Mouse (Mus musculus) fibroblast of lung, adult 2 months (primary cell): ENCODE measurements around the gene Grik3.

Source experiments
- DNase-seq: peaks from one replicate; pipeline ENCODE4 v3.0.0-alpha.2; 2011; ENCODE audit warnings: low read depth

Gene Grik3

DNA sequence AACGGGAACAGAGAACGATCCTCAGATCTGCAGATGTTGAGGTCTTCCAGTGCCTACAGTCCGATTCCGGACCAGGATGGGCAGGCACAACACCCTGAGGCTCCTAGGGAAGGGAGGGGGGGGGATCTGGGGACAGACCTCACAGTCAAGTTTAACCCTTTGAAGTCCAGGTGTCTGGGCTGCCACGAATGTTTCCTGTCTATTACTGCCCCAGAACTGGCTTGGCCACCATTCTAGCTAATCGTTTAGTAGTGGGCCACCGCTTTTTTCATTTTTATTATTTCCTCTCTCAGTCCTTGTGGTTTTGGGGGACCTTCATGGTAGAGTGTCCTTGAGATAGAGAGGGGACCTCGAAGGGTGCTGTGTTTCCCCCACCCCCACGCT lies 1.6 kb downstream of the Grik3 start:
- DNase-seq: no peak

DNA sequence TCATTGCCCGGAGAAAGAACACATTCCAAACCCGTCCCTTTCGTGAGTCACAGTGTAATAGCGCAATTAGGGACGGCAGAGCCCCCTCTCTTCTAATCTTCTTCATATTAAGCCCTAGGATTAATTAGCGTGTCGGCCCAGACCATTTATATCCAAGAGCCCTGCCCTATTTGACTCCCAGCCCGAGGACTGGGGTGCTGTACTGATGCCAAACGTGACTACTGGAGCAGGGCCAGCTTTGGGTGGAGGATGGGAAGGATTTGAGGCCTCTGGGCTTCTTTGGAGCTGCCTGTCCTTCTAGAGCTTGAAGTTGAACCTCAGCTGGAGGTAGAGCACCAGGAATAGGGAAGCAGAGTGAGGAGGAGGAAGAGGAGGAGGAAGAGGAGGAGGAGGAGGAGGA lies 2.2 kb downstream of the Grik3 start:
- DNase-seq: no peak

DNA sequence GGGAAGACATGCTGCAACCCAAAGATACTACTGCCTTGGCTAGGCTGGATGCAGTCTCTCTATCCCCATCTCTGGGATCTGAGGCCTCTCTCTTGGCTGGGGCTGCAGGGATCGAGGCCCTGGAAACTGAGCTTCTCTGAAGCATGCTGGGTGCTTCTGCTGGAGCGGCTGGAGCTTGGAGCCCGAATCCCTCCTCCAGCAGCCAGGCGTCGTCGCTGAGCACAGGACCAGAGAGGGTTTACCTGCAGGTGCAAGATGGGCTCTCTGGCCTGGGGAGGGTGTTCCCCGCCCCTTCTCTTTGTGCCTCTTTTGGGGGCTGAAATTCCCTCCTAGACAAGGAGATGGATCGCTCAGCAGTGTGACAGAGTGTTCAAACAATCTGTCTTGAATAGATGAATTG lies 2.6 kb downstream of the Grik3 start:
- DNase-seq: no peak

DNA sequence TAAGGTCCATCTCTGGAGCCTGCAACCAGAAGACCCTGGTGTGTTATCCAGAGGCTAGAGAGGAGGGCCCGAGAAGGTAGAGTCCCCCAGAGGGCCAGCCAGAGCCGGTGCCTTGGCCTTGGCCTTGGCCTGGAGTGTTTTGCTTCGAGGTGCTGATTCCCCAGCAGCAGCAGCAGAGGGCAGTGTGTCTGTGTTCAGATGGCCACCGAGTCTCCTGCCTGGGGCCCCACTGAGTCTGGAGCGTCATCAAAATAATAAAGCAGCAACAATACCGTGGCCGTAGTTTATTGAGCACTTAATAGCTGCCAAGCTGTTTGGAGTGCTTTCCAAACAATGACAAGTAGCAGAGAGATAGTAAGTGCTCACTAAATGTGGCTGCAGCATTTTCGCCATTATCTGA lies 5.0 kb downstream of the Grik3 start:
- DNase-seq: no peak

DNA sequence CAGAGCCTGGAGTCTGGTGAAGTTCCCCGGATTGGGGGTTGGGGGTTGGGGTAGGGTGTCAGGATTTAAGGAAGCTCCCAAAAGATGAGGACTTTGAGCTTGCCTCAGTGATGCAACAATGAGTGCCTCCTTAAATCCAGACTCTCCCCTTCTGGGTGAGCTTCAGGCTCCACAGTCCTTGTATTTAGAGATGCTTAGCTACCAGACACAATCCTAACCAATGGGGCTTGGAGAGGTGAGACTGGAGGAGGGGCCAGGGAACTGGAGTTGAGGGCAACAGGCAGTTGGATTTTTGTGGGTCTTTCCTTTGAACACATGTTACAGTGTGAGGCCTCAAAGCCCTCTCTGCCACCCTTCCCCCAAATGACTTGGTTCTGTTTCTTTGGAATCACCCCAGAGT lies 6.5 kb downstream of the Grik3 start:
- no peak for DNase-seq

DNA sequence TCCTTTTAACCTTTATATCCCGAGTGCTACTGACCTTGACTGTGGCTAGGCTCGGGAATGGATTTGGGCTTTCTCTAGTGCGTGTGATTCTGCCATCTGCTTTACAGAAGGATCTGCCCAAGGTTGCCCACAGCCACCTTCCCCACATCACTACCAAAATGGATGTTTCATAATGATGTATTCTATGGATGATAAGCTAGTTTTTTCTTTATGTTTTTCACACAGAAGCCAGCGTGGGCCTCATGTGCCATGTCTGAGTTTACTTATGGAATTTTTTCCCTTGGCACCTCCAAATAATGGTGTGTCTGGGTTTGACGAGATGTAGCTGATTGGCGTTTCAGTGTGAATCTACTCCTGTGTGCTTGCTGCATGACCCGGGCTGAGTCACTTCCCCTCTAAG lies 7.0 kb downstream of the Grik3 start:
- DNase-seq: no peak

DNA sequence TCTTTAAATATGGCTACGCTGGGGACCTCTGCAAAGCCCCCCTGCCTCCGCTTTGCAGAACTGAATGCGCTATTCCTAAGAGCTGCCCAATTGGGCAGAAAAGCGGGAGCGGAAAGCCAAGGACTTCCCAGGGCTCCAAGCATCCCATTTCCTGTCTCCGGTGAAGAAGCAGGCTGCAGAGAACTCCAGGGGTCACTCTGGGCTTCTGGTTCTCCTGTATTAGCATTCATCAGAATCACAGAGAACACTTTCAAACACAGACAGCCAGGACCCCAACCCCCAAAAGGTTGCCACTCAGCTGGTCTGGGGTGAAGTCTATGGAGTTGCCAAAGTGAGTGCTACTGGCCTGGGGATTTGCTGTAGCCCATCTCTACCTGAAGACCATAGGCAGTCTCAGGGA lies 8.4 kb downstream of the Grik3 start:
- no peak for DNase-seq

DNA sequence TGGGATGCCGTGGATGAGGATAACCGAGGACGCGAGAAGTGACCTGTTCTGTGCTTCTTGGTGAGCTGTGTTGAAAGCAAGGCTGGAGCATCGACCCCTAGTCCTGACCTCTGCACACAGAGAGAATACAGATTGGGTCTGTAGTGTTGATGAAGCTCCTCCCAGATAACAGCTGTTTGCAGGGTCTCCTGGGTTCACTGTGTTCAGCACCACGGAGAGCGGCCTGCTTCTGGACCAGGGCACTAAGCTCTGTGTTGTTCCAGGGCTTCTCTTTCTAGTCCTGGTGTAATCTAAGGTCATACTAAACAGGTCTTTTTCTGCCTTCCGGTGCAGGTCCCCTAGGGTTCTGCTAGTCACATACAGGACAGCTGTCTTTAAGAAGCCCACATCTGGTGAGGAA lies 12.4 kb downstream of the Grik3 start:
- DNase-seq: no peak

DNA sequence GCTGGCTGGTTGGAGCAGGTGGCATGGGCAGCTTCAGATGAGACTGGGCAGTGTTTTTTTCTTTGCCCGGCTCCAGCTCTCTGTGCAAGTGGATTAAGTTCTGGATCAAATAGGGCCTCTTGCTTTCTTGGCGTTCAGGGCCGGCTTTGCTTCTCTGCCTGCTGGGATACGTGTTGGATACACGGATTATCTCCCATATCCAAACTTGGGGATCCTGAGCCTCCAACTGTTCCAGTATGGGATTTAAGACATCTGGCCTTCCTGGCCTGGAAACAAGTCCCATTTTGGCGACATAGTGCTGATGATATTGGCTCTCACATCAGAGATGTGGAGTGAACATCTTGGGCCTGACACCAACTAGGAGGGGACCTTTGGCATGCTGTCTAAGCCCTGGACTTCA lies 21.9 kb downstream of the Grik3 start:
- DNase-seq: no peak

DNA sequence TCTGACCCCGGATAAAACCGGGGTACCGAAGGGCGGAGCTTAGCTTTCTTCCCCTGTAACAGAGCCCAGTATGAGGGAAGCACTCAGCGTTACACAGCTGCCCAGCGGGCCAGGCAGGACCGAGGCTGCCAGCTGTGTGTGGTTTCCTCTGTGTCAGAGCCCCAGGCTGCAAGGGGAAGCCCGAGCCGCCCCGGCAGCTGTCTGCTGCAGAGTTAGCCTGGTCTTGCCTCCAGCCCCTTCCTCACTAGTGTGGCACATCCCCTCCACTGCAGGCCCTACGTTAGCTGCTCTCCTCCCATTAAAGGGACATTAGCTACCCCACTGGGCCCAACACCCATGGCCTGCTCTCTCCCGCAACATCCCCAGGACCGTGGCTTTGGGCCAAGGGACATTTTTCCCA lies 25.1 kb downstream of the Grik3 start:
- DNase-seq: no peak

DNA sequence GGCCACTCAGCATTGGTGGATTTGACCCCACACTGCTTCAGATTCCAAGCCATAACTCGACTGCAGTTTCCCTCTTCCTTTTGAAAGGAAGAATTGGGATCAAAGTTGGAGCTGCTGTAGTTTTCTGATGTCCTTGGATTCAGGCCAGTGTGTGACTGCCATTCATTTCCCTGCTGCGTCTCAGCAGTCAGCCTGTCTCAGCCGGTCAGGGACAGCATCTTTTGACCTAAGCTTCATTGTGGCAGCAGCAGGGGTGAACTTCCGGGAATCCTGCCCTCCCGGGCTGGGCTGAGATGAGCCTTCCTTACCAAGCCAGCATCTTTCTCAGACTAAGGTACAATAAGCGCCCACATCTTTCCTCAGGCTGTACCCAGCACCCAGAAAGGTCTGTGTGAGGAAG lies 26.1 kb downstream of the Grik3 start:
- no peak for DNase-seq

DNA sequence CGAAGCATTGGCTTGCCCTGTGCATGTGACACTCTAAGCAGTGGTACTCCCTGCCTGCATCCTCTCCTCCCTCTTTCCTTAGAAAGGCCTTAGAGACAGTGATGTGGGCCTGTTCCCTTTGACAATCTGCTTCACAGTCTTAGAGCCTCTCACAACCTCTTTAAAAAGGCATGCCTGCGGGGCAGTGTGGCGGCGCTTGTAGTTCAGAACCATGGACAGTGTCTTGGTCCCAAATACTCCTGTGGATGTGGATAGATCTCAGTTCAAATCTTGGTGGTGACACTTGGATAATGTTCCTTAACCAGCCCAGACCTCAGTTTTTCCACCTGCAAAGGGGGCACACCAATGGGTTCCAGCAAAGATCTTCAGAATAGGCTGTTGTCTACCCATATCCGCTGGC lies 28.4 kb downstream of the Grik3 start:
- DNase-seq: no peak

DNA sequence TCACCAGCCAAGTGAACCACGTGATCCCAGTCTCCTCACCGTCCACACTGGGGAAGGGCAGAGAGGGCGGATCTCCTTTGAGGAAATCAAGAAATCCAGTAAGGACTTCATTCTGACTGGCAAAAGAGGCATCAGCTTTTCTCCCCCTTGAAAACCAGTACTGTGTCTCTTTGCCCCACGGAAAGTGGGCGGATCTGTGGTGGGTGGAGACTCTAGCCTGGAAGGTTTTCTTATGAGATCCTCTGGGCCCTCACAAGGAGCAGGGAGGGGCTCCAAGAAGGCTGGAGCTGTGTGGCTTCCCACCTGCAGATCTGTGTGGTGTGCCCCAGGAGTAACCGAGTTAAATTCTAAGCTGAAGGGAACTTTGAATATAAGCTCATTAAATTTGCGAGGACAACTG lies 32.4 kb downstream of the Grik3 start:
- DNase-seq: no peak

DNA sequence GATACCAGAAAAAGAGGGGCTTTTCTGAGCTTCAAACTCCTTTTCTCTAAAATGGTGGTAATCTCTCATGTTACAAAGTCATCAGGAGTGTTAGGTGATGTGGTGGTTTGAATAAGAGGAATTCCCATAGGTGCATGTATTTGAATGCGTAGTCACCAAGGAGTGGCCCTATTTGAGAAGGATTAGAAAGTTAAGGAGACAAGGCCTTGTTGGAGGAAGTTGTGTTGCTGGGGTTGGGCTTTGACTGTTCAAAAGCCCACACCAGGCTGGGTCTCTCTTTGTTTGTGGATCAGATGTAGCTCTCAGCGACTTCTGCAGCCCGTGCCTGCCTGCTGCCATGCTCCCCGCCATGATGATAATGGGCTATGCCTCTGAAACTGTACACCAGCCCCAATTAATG lies 34.8 kb downstream of the Grik3 start:
- DNase-seq: no peak

DNA sequence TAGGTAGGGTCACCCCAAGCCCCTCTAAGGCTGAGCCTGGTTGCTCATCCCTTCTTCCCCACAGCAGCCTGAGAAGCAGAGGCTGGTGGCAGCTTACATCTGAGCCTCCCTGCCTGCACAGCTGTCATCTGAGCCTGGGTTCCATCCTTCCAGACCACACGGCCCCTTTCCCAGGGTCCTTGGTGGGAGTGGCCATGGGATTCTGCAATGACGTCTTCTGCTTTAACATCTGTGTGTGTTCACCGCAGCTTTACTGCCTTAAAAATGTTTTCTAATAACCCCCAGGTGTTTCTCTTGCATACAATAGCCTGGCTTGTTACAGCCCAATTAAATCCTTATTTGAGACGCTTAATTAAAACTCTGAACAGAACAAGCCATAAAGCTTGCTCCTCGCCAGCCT lies 35.9 kb downstream of the Grik3 start:
- no peak for DNase-seq

DNA sequence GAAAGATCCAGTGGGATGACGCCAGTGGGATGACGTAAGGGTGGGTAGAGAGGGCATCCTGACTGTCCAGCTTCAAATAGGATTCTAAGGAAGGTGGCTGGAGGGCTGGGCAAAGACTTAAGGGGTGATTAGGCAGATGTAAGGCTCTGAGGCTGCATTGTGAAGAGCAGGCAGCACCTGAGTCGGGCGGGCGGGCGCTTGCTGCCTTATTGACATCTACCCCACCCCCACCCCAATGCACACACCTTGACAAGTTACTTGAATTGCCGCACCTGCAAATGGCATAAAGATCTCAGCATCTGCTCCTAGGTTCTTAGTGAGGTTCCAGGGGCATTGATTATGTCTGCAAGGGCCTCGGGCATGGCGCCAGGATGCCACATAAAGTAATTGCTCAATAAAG lies 43.5 kb downstream of the Grik3 start:
- no peak for DNase-seq

DNA sequence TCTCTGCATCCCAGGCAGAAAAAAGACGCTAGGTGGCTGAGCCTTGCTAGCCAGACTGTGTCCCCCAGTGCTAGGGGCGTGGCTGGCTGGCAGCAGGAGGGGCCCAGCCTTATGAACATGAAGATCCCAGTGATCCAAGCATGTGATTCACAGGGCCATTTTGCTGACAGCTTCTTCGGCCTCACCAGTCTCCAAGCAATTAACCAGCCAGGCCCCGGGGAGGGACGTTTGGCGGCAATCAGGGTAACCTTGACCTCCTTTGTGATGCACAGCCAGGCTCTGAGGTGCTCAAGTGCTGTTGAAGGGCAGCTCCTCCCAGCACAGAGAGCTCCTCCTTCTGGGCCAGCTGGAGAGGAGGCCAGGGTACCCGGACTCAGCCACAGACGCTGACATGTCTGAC lies 43.9 kb downstream of the Grik3 start:
- no peak for DNase-seq

DNA sequence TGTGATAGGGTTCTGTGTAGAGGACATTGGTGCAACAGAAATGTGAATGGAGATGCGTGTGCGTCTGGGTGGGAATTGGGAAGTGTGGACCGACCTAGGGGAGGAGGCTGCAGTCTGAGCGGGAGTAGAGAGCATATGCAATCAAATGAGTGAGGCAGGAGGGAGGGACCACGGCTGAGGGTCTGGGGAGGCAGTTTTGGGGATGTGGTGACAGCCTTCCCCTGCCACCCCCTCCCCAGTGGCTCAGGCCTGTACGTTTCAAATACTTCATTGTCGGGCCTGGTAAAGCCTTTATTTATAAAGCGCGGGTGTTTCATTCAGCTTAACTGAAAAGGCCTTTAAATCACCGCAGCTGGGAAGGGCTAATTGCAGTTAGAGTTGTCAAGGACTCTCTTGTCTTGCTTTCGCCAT lies 44.5 kb downstream of the Grik3 start:
- no peak for DNase-seq

DNA sequence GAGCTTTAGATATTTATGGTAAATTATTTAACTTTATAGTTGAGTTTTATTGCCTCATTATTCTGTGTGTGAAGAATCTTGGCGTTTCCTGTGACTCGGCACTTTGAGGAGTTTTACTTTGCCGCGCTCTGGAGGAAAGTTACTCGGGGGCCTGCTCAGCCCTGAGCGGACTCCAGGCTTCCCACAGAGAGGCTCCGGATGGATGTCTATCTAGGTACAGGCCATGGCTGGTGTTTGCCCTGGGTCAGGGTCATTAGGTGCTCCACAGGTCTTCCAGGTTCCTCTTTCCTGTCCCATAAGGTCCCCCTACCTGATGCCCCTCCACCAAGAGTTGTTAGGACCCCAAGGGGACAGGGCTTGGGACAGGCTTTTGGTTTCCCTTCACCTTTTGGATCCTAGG lies 45.0 kb downstream of the Grik3 start:
- no peak for DNase-seq

DNA sequence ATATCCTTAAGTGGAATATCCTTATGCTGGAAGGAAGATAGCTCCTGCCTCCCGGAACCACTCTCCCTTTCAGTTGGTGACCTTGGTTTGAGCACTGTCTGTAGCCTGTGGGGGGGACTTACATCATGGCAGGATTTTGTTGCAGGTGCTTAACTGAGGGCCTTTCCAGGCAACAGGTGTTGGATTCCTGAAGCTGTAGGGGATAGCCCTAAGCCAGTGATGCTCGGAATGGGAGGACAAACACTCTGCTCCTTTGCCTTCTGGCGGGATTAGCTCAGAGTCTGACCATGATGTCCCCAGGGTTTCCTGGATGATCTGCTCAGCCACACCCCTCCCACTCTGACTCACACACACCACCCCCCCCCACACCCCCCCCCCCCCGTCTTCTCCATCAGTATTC lies 45.5 kb downstream of the Grik3 start:
- DNase-seq: no peak

DNA sequence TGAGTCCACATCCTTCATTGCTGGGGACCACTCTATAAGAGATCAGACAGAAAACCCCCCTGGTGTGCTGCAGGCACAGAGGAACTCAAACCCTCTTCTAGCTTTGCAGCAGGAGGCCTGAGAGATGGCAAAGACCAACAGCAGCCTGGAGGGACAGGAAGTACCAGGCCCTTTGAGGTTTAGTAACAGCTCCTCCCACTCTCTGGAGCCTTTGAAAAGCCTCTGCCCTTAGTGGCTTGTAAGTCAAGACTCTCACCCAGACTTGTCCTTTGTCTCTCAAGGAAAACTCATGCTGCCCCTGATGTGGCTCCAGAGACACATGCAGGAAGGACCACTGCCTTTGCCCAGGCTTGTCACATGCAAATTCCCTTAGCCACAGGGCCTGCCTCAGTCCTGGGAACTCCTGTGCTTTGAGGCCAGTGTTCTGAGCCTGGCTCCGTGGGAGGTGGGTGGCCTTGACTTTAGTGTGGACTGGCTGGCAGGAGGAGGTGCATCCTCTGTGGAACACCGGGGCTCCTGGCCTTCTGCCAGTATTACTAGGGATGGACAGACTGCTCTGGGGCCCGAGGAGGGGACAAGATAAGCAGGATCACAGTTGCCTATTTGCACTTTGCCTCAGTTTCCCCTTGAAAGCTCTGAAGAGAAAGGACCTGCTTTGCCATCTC lies 47.9 kb downstream of the Grik3 start:
- no peak for DNase-seq

DNA sequence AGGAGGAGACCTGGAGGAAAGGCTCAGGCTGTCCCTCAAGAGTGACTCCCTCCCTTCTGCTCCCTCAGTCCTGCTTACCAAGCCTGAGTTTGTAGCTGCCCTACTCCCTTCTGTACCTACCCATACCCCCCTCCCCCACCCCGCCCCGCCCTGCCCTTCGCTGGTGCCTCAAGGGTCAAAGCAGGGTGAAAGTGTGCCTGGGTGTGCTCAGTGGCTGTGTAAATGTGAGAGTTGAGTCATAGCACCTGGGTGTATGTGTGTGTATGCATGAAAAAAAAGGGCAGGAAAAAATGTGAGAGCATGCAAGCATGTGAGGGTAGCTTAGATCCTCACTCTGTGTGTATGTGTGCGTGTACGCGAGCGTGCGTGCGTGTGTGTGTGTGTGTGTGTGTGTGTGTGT lies 49.1 kb downstream of the Grik3 start:
- no peak for DNase-seq

DNA sequence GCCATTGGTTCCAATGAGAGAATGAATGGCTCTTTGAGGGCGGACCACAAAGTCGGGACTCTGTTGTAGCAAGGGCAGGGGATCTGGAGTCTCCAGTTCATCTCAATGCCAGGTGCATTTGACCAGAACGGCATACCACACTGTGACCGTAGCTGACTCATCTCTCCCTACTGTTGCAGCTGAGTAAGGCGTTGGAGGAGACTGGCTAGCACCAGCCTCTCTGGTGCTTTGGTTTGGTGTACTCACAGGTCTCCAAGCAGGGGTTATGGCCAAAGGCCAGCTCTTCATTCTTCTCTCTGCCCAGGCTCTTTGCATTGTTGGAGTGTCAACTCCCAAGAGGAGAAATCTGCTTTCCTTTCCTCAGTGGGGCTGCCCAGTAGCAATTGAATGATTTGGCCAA lies 52.7 kb downstream of the Grik3 start:
- no peak for DNase-seq

DNA sequence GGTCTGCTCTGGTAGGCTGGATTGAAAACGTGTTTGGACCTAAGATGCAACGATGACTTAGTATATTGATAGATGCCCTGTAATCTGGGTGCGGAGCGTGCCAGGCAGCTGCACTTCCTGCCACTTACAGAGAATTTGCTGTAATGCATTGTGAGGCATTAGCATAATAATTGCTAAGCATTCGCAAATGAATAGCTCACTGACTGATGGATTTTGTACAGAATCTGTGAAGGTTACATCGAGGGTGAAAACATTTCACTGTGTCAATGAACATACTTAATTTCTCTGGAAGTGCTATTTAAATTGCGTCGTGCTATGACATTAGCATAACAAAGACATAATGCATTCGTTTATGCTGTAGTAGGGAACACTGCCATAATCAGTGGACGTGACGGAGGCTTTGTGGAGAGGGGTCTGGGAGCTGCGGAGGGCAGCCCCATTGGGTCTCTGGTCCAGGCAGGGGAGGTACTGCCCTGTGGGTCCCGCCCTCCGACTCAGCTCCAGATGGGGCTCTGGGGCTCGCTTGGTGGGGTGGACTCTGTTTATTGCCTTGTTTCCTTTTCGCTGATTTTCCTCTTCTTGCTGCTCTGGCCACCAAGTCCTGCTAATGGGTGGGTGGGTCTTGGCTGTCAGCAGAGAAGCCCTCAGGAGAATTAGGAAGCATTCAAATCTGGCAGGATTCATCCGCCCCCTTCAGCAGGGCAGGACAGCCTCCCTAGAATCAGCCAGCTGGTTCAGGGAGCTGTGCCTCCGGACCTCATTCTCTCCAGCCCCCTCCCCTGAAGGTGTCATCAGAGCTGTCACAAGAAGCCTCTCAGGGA lies 54.7 kb downstream of the Grik3 start:
- no peak for DNase-seq
